Mouse (Mus musculus): Measurements from ENCODE around the gene Pde8b. TPM values are rescaled to one million over a fixed set of nuclear protein-coding genes. Genes with fewer than 3 reads are reported as not detected.

The Pde8b gene
- total and polyA plus RNA-seq, 2 experiments from 2014 or later = 8.1 to 26.4 TPM

DNA sequence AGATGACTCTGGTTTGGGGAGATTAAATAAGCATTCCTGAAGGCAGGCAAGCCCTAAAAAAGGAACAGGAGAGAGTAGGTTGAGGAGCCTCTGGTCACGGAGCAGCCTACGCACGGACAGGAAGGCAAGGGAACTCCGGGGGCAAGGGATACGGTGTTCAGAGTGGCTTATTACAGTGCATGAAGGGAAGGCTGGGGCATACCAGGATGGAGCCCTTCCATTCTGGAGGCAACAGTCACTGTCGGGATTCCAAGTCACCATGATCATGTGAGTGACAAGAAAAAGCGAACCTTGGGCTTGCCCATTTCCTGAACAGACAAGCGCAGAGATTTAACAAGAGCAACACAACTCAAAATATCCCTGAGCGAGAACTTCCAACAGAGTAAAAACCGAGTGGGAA, 123.3 kb downstream of the Pde8b start:
- Histone ChIP-seq H3K27ac (no peak overlapping the region), H3K4me2 (ENCODE audit: low read depth, low read length) (no peak overlapping the region), H3K9ac (replicated peaks; ENCODE audit: low read length) (no peak overlapping the region), H3K36me3 (ENCODE audit: insufficient read depth, low read length) (no peaks in the 10 kb centered on the region), H3K9me3 (ENCODE audit: low read length) (no peaks in the 10 kb centered on the region), H3K27me3 (ENCODE audit: insufficient read depth, low read length) (no peaks in the 10 kb centered on the region), H3K4me3 (ENCODE audit: low read length) (no peak overlapping the region), H3K4me1 (ENCODE audit: insufficient read depth, low read length) (no peaks in the 10 kb centered on the region)
- WGBS = 90% methylated on average over 10 of the region's 10 CpGs
- DNase-seq (ENCODE audit: low spot score) (no peak), ATAC-seq (no peak)
- TF ChIP-seq CTCF (IDR thresholded peaks at IDR 0.05; ENCODE audit: low read depth) = no peak

DNA sequence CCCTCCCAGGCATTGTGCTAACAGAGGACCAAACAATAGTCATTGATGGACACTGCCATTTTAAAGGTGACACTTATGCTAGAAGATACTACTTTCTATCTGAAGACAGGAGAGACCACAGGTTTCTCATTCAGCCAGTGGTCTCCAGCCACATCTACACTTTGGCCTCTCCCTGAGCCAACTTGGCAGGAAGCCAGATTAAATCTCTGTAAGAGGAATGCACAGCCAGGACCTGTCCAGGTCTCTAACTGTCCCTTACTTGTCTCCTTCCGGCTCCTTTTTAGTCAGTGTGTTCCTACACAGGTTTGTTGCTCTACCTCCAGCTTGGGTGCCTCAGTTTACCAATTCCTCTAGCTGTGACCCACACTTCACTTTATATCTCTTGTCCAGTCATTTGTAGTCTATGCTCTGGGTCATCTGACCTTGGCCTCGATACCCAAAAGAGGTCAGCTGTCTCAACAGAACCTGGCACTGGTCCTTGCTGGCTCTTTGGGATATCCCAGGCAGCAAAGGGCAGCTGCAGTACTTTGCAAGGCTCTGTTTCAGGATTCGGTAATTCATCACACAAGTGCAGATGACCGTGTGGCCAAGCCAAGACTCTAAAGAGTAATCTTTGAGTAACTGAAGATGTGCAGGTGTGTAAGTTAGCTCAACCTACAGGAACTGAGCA, 124.5 kb downstream of the Pde8b start:
- DNase-seq (ENCODE audit: low spot score) (no peak), ATAC-seq (no peak)
- Histone ChIP-seq H3K4me2 (ENCODE audit: low read depth, low read length) (no peak overlapping the region), H3K9me3 (ENCODE audit: low read length) (no peaks in the 10 kb centered on the region), H3K4me3 (ENCODE audit: low read length) (no peak overlapping the region), H3K27ac (no peak overlapping the region), H3K4me1 (ENCODE audit: insufficient read depth, low read length) (no peaks in the 10 kb centered on the region), H3K27me3 (ENCODE audit: insufficient read depth, low read length) (no peaks in the 10 kb centered on the region), H3K36me3 (ENCODE audit: insufficient read depth, low read length) (no peaks in the 10 kb centered on the region), H3K9ac (replicated peaks; ENCODE audit: low read length) (no peak overlapping the region)
- WGBS = 90% methylated on average over 4 of the region's 4 CpGs
- no peak for TF ChIP-seq CTCF (IDR thresholded peaks at IDR 0.05; ENCODE audit: low read depth)

DNA sequence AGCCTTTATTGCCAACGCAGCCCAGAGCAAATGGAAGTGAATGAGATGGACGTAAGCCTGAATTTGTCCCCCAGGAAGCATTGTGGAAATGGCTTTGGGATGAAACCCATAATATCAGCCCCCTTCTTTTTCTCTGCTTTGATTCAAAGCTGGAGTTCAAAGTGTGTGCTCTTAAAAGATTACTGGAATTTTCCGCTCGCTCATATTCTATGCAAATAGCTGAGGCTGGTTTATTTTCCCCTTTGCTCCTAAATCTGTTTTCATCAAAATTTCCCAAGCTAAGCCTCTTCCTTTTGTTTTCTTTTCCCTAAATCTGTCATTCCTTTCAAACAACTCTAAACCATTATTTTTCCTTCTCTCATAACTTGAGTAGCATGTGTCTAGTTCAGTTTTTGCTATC, 129.6 kb downstream of the Pde8b start:
- TF ChIP-seq CTCF (IDR thresholded peaks at IDR 0.05; ENCODE audit: low read depth) = no peak
- ATAC-seq (no peak), DNase-seq (ENCODE audit: low spot score) (no peak)
- Histone ChIP-seq H3K27ac (no peak overlapping the region), H3K4me1 (ENCODE audit: insufficient read depth, low read length) (no peaks in the 10 kb centered on the region), H3K36me3 (ENCODE audit: insufficient read depth, low read length) (no peaks in the 10 kb centered on the region), H3K9me3 (ENCODE audit: low read length) (no peaks in the 10 kb centered on the region), H3K4me2 (ENCODE audit: low read depth, low read length) (no peak overlapping the region), H3K9ac (replicated peaks; ENCODE audit: low read length) (no peak overlapping the region), H3K4me3 (ENCODE audit: low read length) (no peak overlapping the region), H3K27me3 (ENCODE audit: insufficient read depth, low read length) (no peaks in the 10 kb centered on the region)
- WGBS = 79% methylated on average over 4 of the region's 4 CpGs

DNA sequence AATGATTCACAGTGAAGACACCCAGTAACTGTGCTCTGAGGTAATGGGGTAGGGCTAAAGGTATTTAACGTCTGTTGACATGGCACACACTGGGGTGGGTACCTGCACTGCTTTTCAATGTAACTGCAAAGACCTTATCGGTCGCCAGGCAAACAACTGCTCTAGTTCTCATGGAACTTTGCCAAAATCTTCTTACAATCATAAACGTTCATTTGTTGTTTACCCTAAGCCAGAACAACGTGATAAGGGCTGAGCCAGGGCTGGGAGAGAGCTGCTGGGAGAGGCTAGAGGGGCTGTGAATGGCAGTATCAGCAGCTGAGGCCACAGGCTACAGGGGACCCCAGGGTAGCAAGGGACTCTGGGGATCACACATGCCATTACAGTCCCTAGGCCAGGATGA, 136.4 kb downstream of the Pde8b start:
- H3K27me3 ChIP-seq (ENCODE audit: insufficient read depth, low read length) = no peaks in the 10 kb centered on the region
- no peak overlapping the region for H3K4me2 ChIP-seq (ENCODE audit: low read depth, low read length)
- 42% methylated on average over 5 of the region's 5 CpGs for WGBS
- DNase-seq (ENCODE audit: low spot score) = no peak
- no peak for TF ChIP-seq CTCF (IDR thresholded peaks at IDR 0.05; ENCODE audit: low read depth)
- H3K4me3 ChIP-seq (ENCODE audit: low read length) = no peak overlapping the region
- H3K9me3 ChIP-seq (ENCODE audit: low read length) = no peaks in the 10 kb centered on the region
- no peak overlapping the region for H3K9ac ChIP-seq (replicated peaks; ENCODE audit: low read length)
- no peaks in the 10 kb centered on the region for H3K4me1 ChIP-seq (ENCODE audit: insufficient read depth, low read length)
- ATAC-seq = no peak
- H3K36me3 ChIP-seq (ENCODE audit: insufficient read depth, low read length) = no peaks in the 10 kb centered on the region
- H3K27ac ChIP-seq = no peak overlapping the region

DNA sequence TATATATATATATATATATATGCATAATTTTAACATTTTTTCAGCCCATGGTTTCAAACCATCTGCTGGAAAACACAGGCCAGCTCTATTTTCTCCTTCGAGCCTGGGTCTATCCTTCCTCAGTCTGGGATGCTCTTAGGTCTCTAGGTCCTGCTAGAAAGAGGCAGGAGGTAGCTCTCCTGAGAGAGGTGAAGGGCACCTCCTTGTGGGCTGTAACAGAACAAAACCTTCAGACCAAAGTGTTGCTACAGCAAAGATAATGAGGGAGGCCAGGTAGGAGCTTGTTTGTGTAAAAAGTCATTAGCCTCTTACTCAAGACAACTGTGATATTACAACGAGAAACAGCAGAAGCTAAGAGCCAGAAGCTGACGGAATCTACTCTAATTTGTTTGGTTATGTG, 140.6 kb downstream of the Pde8b start:
- Histone ChIP-seq H3K4me2 (ENCODE audit: low read depth, low read length) (no peak overlapping the region), H3K27ac (no peak overlapping the region), H3K9ac (replicated peaks; ENCODE audit: low read length) (no peak overlapping the region), H3K4me1 (ENCODE audit: insufficient read depth, low read length) (no peaks in the 10 kb centered on the region), H3K4me3 (ENCODE audit: low read length) (no peak overlapping the region), H3K36me3 (ENCODE audit: insufficient read depth, low read length) (no peaks in the 10 kb centered on the region), H3K9me3 (ENCODE audit: low read length) (no peaks in the 10 kb centered on the region), H3K27me3 (ENCODE audit: insufficient read depth, low read length) (no peaks in the 10 kb centered on the region)
- WGBS = 87% methylated on average over 3 of the region's 3 CpGs
- DNase-seq (ENCODE audit: low spot score) (no peak), ATAC-seq (no peak)
- peak; percentile 6; the same call in 1 of the 2 replicates for TF ChIP-seq CTCF (IDR thresholded peaks at IDR 0.05; ENCODE audit: low read depth)

DNA sequence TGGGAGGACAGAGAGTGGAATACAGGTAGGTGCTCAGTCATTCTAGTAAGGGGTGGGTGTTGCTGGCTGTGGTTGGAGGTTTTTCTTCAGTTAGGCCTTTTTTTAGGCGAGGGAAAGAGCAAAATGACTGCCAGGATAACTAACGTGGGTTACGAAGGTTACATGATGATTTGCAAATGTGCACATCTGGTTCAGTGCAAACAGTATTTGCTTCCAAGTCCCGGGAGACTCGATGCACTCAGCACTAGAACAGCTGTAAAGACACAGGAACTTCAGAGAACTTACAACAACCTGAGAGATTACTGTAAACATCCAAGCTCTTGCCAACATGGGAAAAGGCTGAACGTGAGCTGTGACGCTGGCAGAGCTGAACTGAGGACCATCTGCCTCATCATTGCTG, 142.1 kb downstream of the Pde8b start:
- H3K4me3 ChIP-seq (ENCODE audit: low read length) = no peak overlapping the region
- H3K9ac ChIP-seq (replicated peaks; ENCODE audit: low read length) = no peak overlapping the region
- no peaks in the 10 kb centered on the region for H3K27me3 ChIP-seq (ENCODE audit: insufficient read depth, low read length)
- no peaks in the 10 kb centered on the region for H3K9me3 ChIP-seq (ENCODE audit: low read length)
- no peak overlapping the region for H3K4me2 ChIP-seq (ENCODE audit: low read depth, low read length)
- no peak for TF ChIP-seq CTCF (IDR thresholded peaks at IDR 0.05; ENCODE audit: low read depth)
- H3K27ac ChIP-seq = no peak overlapping the region
- H3K4me1 ChIP-seq (ENCODE audit: insufficient read depth, low read length) = no peaks in the 10 kb centered on the region
- DNase-seq (ENCODE audit: low spot score) (no peak), ATAC-seq (no peak)
- no peaks in the 10 kb centered on the region for H3K36me3 ChIP-seq (ENCODE audit: insufficient read depth, low read length)
- WGBS = 69% methylated on average over 7 of the region's 7 CpGs

DNA sequence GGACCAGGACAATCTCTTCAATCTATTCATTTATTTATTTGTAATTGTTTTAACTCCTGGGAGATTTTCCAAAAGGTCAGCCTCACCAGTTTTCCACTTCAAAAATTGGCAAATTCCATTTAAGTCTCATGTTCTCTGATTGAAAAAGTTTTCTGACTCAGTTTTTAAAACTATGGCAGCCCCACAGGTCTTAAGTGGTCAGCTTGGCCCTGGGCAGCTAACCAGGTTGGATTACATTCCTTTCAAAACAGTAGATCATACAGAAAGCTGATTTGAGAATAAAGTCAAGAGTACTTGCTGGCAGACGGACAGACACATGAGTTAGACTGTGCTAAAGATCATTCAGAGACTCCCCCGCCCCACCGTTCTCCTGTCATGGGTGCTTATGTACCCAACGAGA, 145.3 kb downstream of the Pde8b start:
- ATAC-seq = no peak
- WGBS = 50% methylated on average over 4 of the region's 4 CpGs

More for the DNA sequence above, 145.3 kb downstream of the Pde8b start:
- no peak overlapping the region for H3K4me2 ChIP-seq (ENCODE audit: low read depth, low read length)
- H3K4me1 ChIP-seq (ENCODE audit: insufficient read depth, low read length) = no peaks in the 10 kb centered on the region
- H3K27ac ChIP-seq = no peak overlapping the region
- no peaks in the 10 kb centered on the region for H3K36me3 ChIP-seq (ENCODE audit: insufficient read depth, low read length)
- H3K4me3 ChIP-seq (ENCODE audit: low read length) = no peak overlapping the region
- no peaks in the 10 kb centered on the region for H3K9me3 ChIP-seq (ENCODE audit: low read length)
- H3K9ac ChIP-seq (replicated peaks; ENCODE audit: low read length) = no peak overlapping the region
- TF ChIP-seq CTCF (IDR thresholded peaks at IDR 0.05; ENCODE audit: low read depth) = no peak
- no peak for DNase-seq (ENCODE audit: low spot score)
- H3K27me3 ChIP-seq (ENCODE audit: insufficient read depth, low read length) = no peaks in the 10 kb centered on the region

Measured in hindbrain, postnatal 0 days (tissue).